In genomic region chr9:26733206-26733891, GRCm38 (mm10) we compare ENCODE assay signal across 9 mouse cellular contexts. TPM values are rescaled to one million over a fixed set of nuclear protein-coding genes. Genes with fewer than 3 reads are reported as not detected.
A peak's percentile ranks its signal among the peaks of the same experiment; 100 is the strongest.
DNase-seq lines count a peak whose midpoint lies in the region; ATAC-seq and TF ChIP-seq lines count a peak whose summit lies in the region.
"Had no signal": no experiment of that assay in that cellular context is flagged by ENCODE, and none has a peak within 500 bp of the region (broad histone marks: within the 10 kb centered on the region; RNA-seq: fewer than 3 reads in every experiment).

TSS of gene B3gat1 (plus strand) at chr9:26733728.

- peaks cover 5% of the 10 kb centered on the region for H3K4me1 ChIP-seq in cerebellum, adult 2 months (ENCODE audit: control insufficient read depth, insufficient read depth, low read length)
- peaks cover 4% of the 10 kb centered on the region; the same call in 1 of the 2 replicates for H3K4me1 ChIP-seq in E14TG2a.4 (replicated peaks; ENCODE audit: low read depth, low read length)
- H3K4me1 ChIP-seq in embryonic facial prominence, embryonic 10.5 days, result peaks cover 11% of the 10 kb centered on the region; the same call in 1 of the 2 replicates
- H3K4me1 ChIP-seq in hindbrain, postnatal 0 days (ENCODE audit: insufficient read depth, low read length), result peaks cover 12% of the 10 kb centered on the region
- H3K4me1 ChIP-seq in liver, embryonic 15.5 days (replicated peaks), result no peaks in the 10 kb centered on the region
- 0 out of 2 replicates have a peak, but pooled peaks cover 9% of the 10 kb centered on the region for H3K4me1 ChIP-seq in stomach, embryonic 15.5 days

- no peaks in the 10 kb centered on the region for H3K36me3 ChIP-seq in E14TG2a.4 (ENCODE audit: insufficient read depth, low read length)
- H3K36me3 ChIP-seq in embryonic facial prominence, embryonic 10.5 days (replicated peaks), result no peaks in the 10 kb centered on the region
- H3K36me3 ChIP-seq in hindbrain, postnatal 0 days (ENCODE audit: insufficient read depth, low read length), result no peaks in the 10 kb centered on the region
- H3K36me3 ChIP-seq in liver, embryonic 15.5 days (replicated peaks), result no peaks in the 10 kb centered on the region
- no peaks in the 10 kb centered on the region for H3K36me3 ChIP-seq in stomach, embryonic 15.5 days

- peak within 1 kb of the TSS; percentile 66 for H3K4me2 ChIP-seq in hindbrain, postnatal 0 days (ENCODE audit: low read depth, low read length)
- H3K4me2 ChIP-seq in liver, embryonic 15.5 days, result peak within 1 kb of the TSS; percentile 30
- peak within 1 kb of the TSS; percentile 81 for H3K4me2 ChIP-seq in stomach, embryonic 15.5 days

- TF ChIP-seq CTCF in cerebellum, adult 2 months (IDR thresholded peaks at IDR 0.05; ENCODE audit: borderline replicate concordance, insufficient read depth, low read depth, low read length), result no peak
- TF ChIP-seq CTCF in E14TG2a.4 (conservative IDR thresholded peaks at IDR 0.05; ENCODE audit: low read length), result no peak
- no peak for TF ChIP-seq CTCF in hindbrain, postnatal 0 days (IDR thresholded peaks at IDR 0.05; ENCODE audit: low read depth)

- H3K9ac ChIP-seq in hindbrain, postnatal 0 days (replicated peaks; ENCODE audit: low read length), result peak within 1 kb of the TSS; percentile 95
- H3K9ac ChIP-seq in liver, embryonic 15.5 days, result no peak within 1 kb of the TSS
- H3K9ac ChIP-seq in stomach, embryonic 15.5 days, result no peak within 1 kb of the TSS

- peak; percentile 91 for ATAC-seq in hindbrain, postnatal 0 days
- no peak for ATAC-seq in liver, embryonic 15.5 days (ENCODE audit: insufficient read depth)
- ATAC-seq in stomach, embryonic 15.5 days (ENCODE audit: insufficient read depth, low FRiP score, low read depth), result peak; percentile 47; the same call in 1 of the 2 replicates

- TF ChIP-seq POLR2A in cerebellum, adult 2 months (IDR thresholded peaks at IDR 0.05; ENCODE audit: borderline replicate concordance, insufficient read depth, low read length), result no peak

- DNase-seq in cerebellum, adult 2 months, result peak; percentile 30 to 34
- no peak for DNase-seq in cerebellum, adult 18-20 months
- peak; percentile 61 for DNase-seq in embryonic facial prominence, embryonic 10.5 days (ENCODE audit: low spot score)
- peak; percentile 91 for DNase-seq in hindbrain, postnatal 0 days (ENCODE audit: low spot score)
- no peak for DNase-seq in thymus, postnatal 0 days (ENCODE audit: low spot score)

- WGBS in cerebellum, adult 2 months, result under 1% methylated on average over 65 of the region's 65 CpGs
- 1% methylated on average over 65 of the region's 65 CpGs for WGBS in embryonic facial prominence, embryonic 10.5 days
- under 1% methylated on average over 39 of the region's 65 CpGs for WGBS in hindbrain, postnatal 0 days
- 2% methylated on average over 50 of the region's 65 CpGs for WGBS in liver, embryonic 15.5 days (ENCODE audit: insufficient replicate concordance)
- WGBS in stomach, embryonic 15.5 days, result 2% methylated on average over 46 of the region's 65 CpGs

- peaks cover 3% of the 10 kb centered on the region; the same call in 1 of the 2 replicates for H3K9me3 ChIP-seq in E14TG2a.4 (ENCODE audit: low read length)
- H3K9me3 ChIP-seq in embryonic facial prominence, embryonic 10.5 days, result no peaks in the 10 kb centered on the region
- H3K9me3 ChIP-seq in hindbrain, postnatal 0 days (ENCODE audit: low read length), result no peaks in the 10 kb centered on the region
- no peaks in the 10 kb centered on the region for H3K9me3 ChIP-seq in liver, embryonic 15.5 days (replicated peaks)
- H3K9me3 ChIP-seq in stomach, embryonic 15.5 days, result no peaks in the 10 kb centered on the region

- no peak within 1 kb of the TSS; the same call in 1 of the 2 replicates for H3K27ac ChIP-seq in cerebellum, adult 2 months (ENCODE audit: insufficient read depth, low read length)
- H3K27ac ChIP-seq in embryonic facial prominence, embryonic 10.5 days (replicated peaks), result peak within 1 kb of the TSS; percentile 59
- peak within 1 kb of the TSS; percentile 95 for H3K27ac ChIP-seq in hindbrain, postnatal 0 days
- H3K27ac ChIP-seq in liver, embryonic 15.5 days (replicated peaks), result no peak within 1 kb of the TSS
- H3K27ac ChIP-seq in stomach, embryonic 15.5 days, result no peak within 1 kb of the TSS

- H3K27me3 ChIP-seq in cerebellum, adult 2 months (ENCODE audit: control insufficient read depth, insufficient read depth, low read length), result no peaks in the 10 kb centered on the region; the same call in 1 of the 2 replicates
- peaks cover 68% of the 10 kb centered on the region for H3K27me3 ChIP-seq in E14TG2a.4 (ENCODE audit: insufficient read depth, low read length)
- peaks cover 52% of the 10 kb centered on the region for H3K27me3 ChIP-seq in embryonic facial prominence, embryonic 10.5 days (replicated peaks; ENCODE audit: low read depth, poor library complexity, severe bottlenecking)
- H3K27me3 ChIP-seq in hindbrain, postnatal 0 days (ENCODE audit: insufficient read depth, low read length), result no peaks in the 10 kb centered on the region
- peaks cover 43% of the 10 kb centered on the region for H3K27me3 ChIP-seq in liver, embryonic 15.5 days
- H3K27me3 ChIP-seq in stomach, embryonic 15.5 days (replicated peaks), result peaks cover 34% of the 10 kb centered on the region

- H3K4me3 ChIP-seq in cerebellum, adult 2 months (replicated peaks; ENCODE audit: insufficient read depth, low read depth, low read length), result peak within 1 kb of the TSS; percentile 59
- H3K4me3 ChIP-seq in E14TG2a.4 (replicated peaks; ENCODE audit: low read length), result peak within 1 kb of the TSS; percentile 82
- H3K4me3 ChIP-seq in embryonic facial prominence, embryonic 10.5 days, result peak within 1 kb of the TSS; percentile 70
- peak within 1 kb of the TSS; percentile 87 for H3K4me3 ChIP-seq in hindbrain, postnatal 0 days (ENCODE audit: low read length)
- H3K4me3 ChIP-seq in liver, embryonic 15.5 days (replicated peaks), result no peak within 1 kb of the TSS
- H3K4me3 ChIP-seq in stomach, embryonic 15.5 days (replicated peaks), result peak within 1 kb of the TSS; percentile 43

RNA-seq across cellular contexts. Expression of gene B3gat1, which starts in this region (rescaled TPM):
- 76.0 and 81.2 TPM in 2 replicates for polyA plus RNA-seq in cerebellum, adult 2 months (2012; rRNA removed)
- polyA plus RNA-seq in embryonic facial prominence, embryonic 10.5 days (2016; fragmentation: Nextera tagmentation; extraction: Ambion mirVana), result 0.61 and 0.69 TPM in 2 replicates
- 180 and 203 TPM in 2 replicates for total RNA-seq in hindbrain, postnatal 0 days (2014; rRNA removed)
- polyA plus RNA-seq in hindbrain, postnatal 0 days (2015; fragmentation: Nextera tagmentation; extraction: Ambion mirVana), result 32.8 and 37.6 TPM in 2 replicates
- not detected in 2 replicates for polyA plus RNA-seq in liver, embryonic 15.5 days (2015; fragmentation: Nextera tagmentation; extraction: Ambion mirVana)
- 0.23 and 0.27 TPM in 2 replicates for polyA plus RNA-seq in stomach, embryonic 15.5 days (2015; fragmentation: Nextera tagmentation; extraction: Ambion mirVana)
- polyA plus RNA-seq in thymus, postnatal 0 days (2015; fragmentation: Nextera tagmentation; extraction: Ambion mirVana), result not detected in 2 replicates
- polyA plus RNA-seq: C2C12 had no signal

Comparison
In these comparisons a context has a peak if more than half of its experiments do, and no peak if none do; other contexts are left out.
1. RNA of gene B3gat1 (polyA plus RNA-seq): 76.0 to 81.2 TPM in cerebellum, adult 2 months and 32.8 to 37.6 TPM in hindbrain, postnatal 0 days; 0.61 to 0.69 TPM in embryonic facial prominence, embryonic 10.5 days, 0.23 to 0.27 TPM in stomach, embryonic 15.5 days, not detected in liver, embryonic 15.5 days and not detected in thymus, postnatal 0 days; every median in the first group is over 10 times any median in the second.
2. DNase-seq: peak in cerebellum, adult 2 months (2 of 2) and hindbrain, postnatal 0 days (single experiment); none in cerebellum, adult 18-20 months (0 of 2) and thymus, postnatal 0 days (single experiment).
3. Peak in DNase-seq, H3K4me3 ChIP-seq and H3K27ac ChIP-seq in embryonic facial prominence, embryonic 10.5 days; RNA of the gene not detected or under 1 TPM.
4. Peak in ATAC-seq, H3K4me3 ChIP-seq and H3K4me2 ChIP-seq in stomach, embryonic 15.5 days; RNA of the gene not detected or under 1 TPM.
5. H3K4me2 ChIP-seq: peak in every context shown above with its lines; median percentile 81 in stomach, embryonic 15.5 days; 66 in hindbrain, postnatal 0 days; 30 in liver, embryonic 15.5 days.